Mouse (Mus musculus) liver, postnatal 0 days (tissue): Measurements from ENCODE around the gene 1110008P14Rik.

Source experiments
- CTCF ChIP-seq: sonication (generic); IDR thresholded peaks from 2 replicates; pipeline ENCODE4 v1.5.1; 2016; ENCODE audit warnings: antibody characterized with exemption, low read depth
- EP300 ChIP-seq: IDR thresholded peaks from 2 replicates; pipeline ENCODE4 v1.6.1; 2016; ENCODE audit warnings: antibody characterized with exemption, low read depth, mild to moderate bottlenecking

DNA sequence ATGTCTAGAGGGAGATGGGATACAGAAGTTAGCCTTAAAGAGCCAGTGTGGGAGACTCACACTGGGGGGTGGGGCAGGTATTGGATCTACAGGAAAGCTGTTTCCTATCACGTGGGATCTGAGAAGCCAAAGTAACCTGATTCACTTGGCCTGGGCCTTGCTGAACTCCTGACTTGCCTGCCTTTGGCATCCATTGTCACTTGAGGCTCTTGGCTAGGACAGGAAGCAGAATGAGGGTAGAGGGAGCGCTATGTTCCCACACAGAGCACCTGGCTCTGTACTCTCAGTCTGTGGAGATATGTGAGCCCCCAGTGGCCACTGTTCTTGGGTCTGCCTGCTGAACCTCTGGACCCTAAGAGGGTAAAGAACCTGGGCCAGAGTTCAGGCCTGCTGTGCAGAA is 34.8 kb upstream of the 1110008P14Rik start:
- TF ChIP-seq CTCF (no peak), EP300 (no peak)
